Mouse (Mus musculus): ENCODE measurements around the gene Atp1b2.
A peak's percentile ranks its signal among the peaks of the same experiment; 100 is the strongest.

Atp1b2 gene

GRCm38 (mm10) chr11:69580572-69581146 is 25.1 kb downstream of the Atp1b2 start:
- DNase-seq (ENCODE audit: low spot score in 2 of 2) = peak in 1 of 2 experiments; percentile 26

GRCm38 (mm10) chr11:69580091-69580514 is 25.6 kb downstream of the Atp1b2 start, which contains the start of the genes Wrap53 and Trp53:
Wrap53 (minus strand) TSS chr11:69580255.
Trp53 (plus strand) TSS chr11:69580359.
- peak; percentile 90 to 92 for DNase-seq (ENCODE audit: low spot score in 2 of 2)

GRCm38 (mm10) chr11:69579128-69580017 is 26.4 kb downstream of the Atp1b2 start:
- DNase-seq (ENCODE audit: low spot score in 2 of 2) = peak; percentile 97 to 100

- no peak for DNase-seq (ENCODE audit: low spot score in 2 of 2)
These were observed 27.4 kb downstream of the Atp1b2 start for GRCm38 (mm10) chr11:69578301-69578700.

- no peak for DNase-seq (ENCODE audit: low spot score in 2 of 2)
These were observed 29.4 kb downstream of the Atp1b2 start for GRCm38 (mm10) chr11:69576307-69576706.

GRCm38 (mm10) chr11:69575220-69575619 is 30.5 kb downstream of the Atp1b2 start:
- peak in 1 of 2 experiments; percentile 36 for DNase-seq (ENCODE audit: low spot score in 2 of 2)

- no peak for DNase-seq (ENCODE audit: low spot score in 2 of 2)
These were observed 40.6 kb downstream of the Atp1b2 start for GRCm38 (mm10) chr11:69565131-69565530.

GRCm38 (mm10) chr11:69564391-69564790 is 41.4 kb downstream of the Atp1b2 start:
- DNase-seq (ENCODE audit: low spot score in 2 of 2) = no peak

- no peak for DNase-seq (ENCODE audit: low spot score in 2 of 2)
These were observed 42.4 kb downstream of the Atp1b2 start for GRCm38 (mm10) chr11:69563373-69563772.

- DNase-seq (ENCODE audit: low spot score in 2 of 2) = no peak
These were observed 44.6 kb downstream of the Atp1b2 start for GRCm38 (mm10) chr11:69560896-69561854.

- no peak for DNase-seq (ENCODE audit: low spot score in 2 of 2)
These were observed 45.6 kb downstream of the Atp1b2 start, which contains the start of gene Efnb3 for GRCm38 (mm10) chr11:69559851-69560765. Efnb3 (minus strand) TSS chr11:69560205.

- DNase-seq (ENCODE audit: low spot score in 2 of 2) = no peak
These were observed 46.6 kb downstream of the Atp1b2 start for GRCm38 (mm10) chr11:69559183-69559582.

- DNase-seq (ENCODE audit: low spot score in 2 of 2) = no peak
These were observed 47.0 kb downstream of the Atp1b2 start for GRCm38 (mm10) chr11:69558756-69559155.

GRCm38 (mm10) chr11:69557381-69557958 is 48.3 kb downstream of the Atp1b2 start:
- no peak for DNase-seq (ENCODE audit: low spot score in 2 of 2)

- no peak for DNase-seq (ENCODE audit: low spot score in 2 of 2)
These were observed 51.1 kb downstream of the Atp1b2 start for GRCm38 (mm10) chr11:69554539-69555140.

- DNase-seq (ENCODE audit: low spot score in 2 of 2) = no peak
These were observed 52.4 kb downstream of the Atp1b2 start for GRCm38 (mm10) chr11:69553341-69553721.

- no peak for DNase-seq (ENCODE audit: low spot score in 2 of 2)
These were observed 53.0 kb downstream of the Atp1b2 start for GRCm38 (mm10) chr11:69552622-69553340.

GRCm38 (mm10) chr11:69551310-69551709 is 54.4 kb downstream of the Atp1b2 start:
- DNase-seq (ENCODE audit: low spot score in 2 of 2) = no peak

Measured in spleen, postnatal 4 days (tissue).